Mouse (Mus musculus): ENCODE data around the gene Morn2. TPM values are rescaled to one million over a fixed set of nuclear protein-coding genes. Genes with fewer than 3 reads are reported as not detected.

Morn2 gene
- polyA plus RNA-seq (2012): 1.6 and 3.0 TPM in 2 replicates

DNA sequence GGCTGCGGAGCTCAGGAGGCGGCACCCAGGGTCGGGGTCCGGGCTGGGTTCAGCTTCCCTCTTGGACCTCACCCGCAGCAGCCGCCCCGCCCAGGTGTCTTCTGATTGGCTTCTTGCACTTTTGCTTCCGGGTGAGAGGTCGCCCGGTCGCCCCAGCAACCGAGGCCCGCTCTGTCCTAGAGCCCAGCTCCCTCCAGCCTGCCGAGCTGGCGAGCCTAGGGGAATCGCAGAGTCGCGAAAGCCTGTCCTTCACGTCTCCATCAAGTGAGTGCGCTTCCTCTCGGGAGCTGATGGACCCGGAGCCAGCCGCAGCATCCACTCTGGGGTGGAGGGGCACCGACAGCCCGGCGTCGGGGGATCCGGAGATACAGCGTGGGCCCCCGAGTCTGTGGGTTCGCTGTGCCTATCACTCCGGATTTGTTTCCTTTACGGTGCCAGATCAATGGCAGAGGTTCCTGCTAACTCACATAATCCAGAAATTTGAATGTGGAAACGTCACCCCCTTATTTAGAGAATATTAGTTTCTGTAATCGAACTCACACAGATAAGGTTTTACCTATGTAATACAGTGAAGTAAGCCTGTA lies at the start of gene Morn2, which contains the start of gene Dhx57:
Gene Morn2, plus strand, starts transcription at position 130 of the 584 bp plus-strand sequence.
Gene Dhx57, minus strand, starts transcription at position 403 of the 584 bp plus-strand sequence.

GRCm38 (mm10) chr17:80307251-80307650 lies 17.2 kb downstream of the Morn2 start, which contains the start of gene Arhgef33:
Gene Arhgef33 (plus strand): TSS chr17:80307407.

Other genes starting within 250 kb of the Morn2 start
- 51.9 and 59.3 TPM in 2 replicates for gene Hnrnpll, start 227.9 kb upstream of the Morn2 start, polyA plus RNA-seq (2012)
- gene Galm, start 162.7 kb upstream of the Morn2 start, polyA plus RNA-seq (2012): 0.34 and 0.35 TPM in 2 replicates
- 165 and 186 TPM in 2 replicates for gene Srsf7, start 82.9 kb upstream of the Morn2 start, polyA plus RNA-seq (2012)
- gene Ttc39d, start 82.7 kb upstream of the Morn2 start, polyA plus RNA-seq (2012): not detected in 2 replicates
- gene Gemin6, start 65.8 kb upstream of the Morn2 start, polyA plus RNA-seq (2012): 1.2 and 1.5 TPM in 2 replicates
- gene Dhx57, start 273 bp downstream of the Morn2 start, polyA plus RNA-seq (2012): 6.8 and 6.9 TPM in 2 replicates
- 0.03 TPM in 1 of 2 replicates, not detected in the other for gene Arhgef33, start 17.2 kb downstream of the Morn2 start, polyA plus RNA-seq (2012)
- gene Gm10190, start 83.3 kb downstream of the Morn2 start, polyA plus RNA-seq (2012): 0.63 TPM in 1 of 2 replicates, not detected in the other
- 3.1 and 3.8 TPM in 2 replicates for gene Sos1, start 190.2 kb downstream of the Morn2 start, polyA plus RNA-seq (2012)

Data from megakaryocyte-erythroid progenitor cell, adult 5 weeks (primary cell).